Comparison of ENCODE assay signal across 8 mouse cellular contexts in genomic region chr5:53999831-54000230, GRCm38 (mm10). TPM values are rescaled to one million over a fixed set of nuclear protein-coding genes. Genes with fewer than 3 reads are reported as not detected.
A peak's percentile ranks its signal among the peaks of the same experiment; 100 is the strongest.
DNase-seq lines count a peak whose midpoint lies in the region; ATAC-seq lines count a peak whose summit lies in the region.

No protein-coding gene starts in this region.

- H3K36me3 ChIP-seq in neural tube, embryonic 11.5 days (ENCODE audit: control insufficient read depth, insufficient read depth, low read length): no peaks in the 10 kb centered on the region
- H3K36me3 ChIP-seq in limb, embryonic 10.5 days: no peaks in the 10 kb centered on the region

- no peak for ATAC-seq in neural tube, embryonic 11.5 days (ENCODE audit: insufficient read depth, low FRiP score, low TSS enrichment)

- H3K9ac ChIP-seq in neural tube, embryonic 11.5 days (ENCODE audit: low read length): peak overlapping the region; percentile 88

- H3K27me3 ChIP-seq in neural tube, embryonic 11.5 days (ENCODE audit: control insufficient read depth, insufficient read depth, low read length): no peaks in the 10 kb centered on the region
- H3K27me3 ChIP-seq in limb, embryonic 10.5 days (ENCODE audit: low read depth, poor library complexity, severe bottlenecking): peaks cover 4% of the 10 kb centered on the region; the same call in 1 of the 2 replicates

- H3K9me3 ChIP-seq in neural tube, embryonic 11.5 days (ENCODE audit: control insufficient read depth, low read length): no peaks in the 10 kb centered on the region
- no peaks in the 10 kb centered on the region for H3K9me3 ChIP-seq in limb, embryonic 10.5 days (replicated peaks)

- 1% methylated on average over 2 of the region's 2 CpGs for WGBS in neural tube, embryonic 11.5 days
- 3% methylated on average over 2 of the region's 2 CpGs for WGBS in limb, embryonic 10.5 days

- H3K4me3 ChIP-seq in neural tube, embryonic 11.5 days (ENCODE audit: low read depth, low read length): peak overlapping the region; percentile 93
- H3K4me3 ChIP-seq in limb, embryonic 10.5 days: peak overlapping the region; percentile 91

- DNase-seq in neural tube, embryonic 11.5 days (ENCODE audit: low spot score): no peak
- DNase-seq in neural tube, embryonic 10.5 days (ENCODE audit: extremely low spot score, low spot score): no peak
- DNase-seq in fibroblast of lung, adult 2 months (ENCODE audit: low read depth): peak; percentile 10
- DNase-seq in limb, embryonic 10.5 days (ENCODE audit: low spot score): no peak
- DNase-seq in natural killer cell, adult 2 months (ENCODE audit: low spot score in 2 of 2): peak; percentile 13 to 22
- no peak for DNase-seq in urinary bladder, postnatal 36 days (ENCODE audit: low spot score in 2 of 2)
- DNase-seq in urinary bladder, postnatal 10 days (ENCODE audit: low spot score): no peak
- no peak for DNase-seq in left cerebral cortex, adult 8-10 months (ENCODE audit: low spot score in 2 of 2)

- H3K4me1 ChIP-seq in neural tube, embryonic 11.5 days (ENCODE audit: control insufficient read depth, insufficient read depth, low read length): peaks cover 12% of the 10 kb centered on the region
- peaks cover 35% of the 10 kb centered on the region for H3K4me1 ChIP-seq in limb, embryonic 10.5 days

- H3K4me2 ChIP-seq in neural tube, embryonic 11.5 days (ENCODE audit: low read depth): peak overlapping the region; percentile 56

- no peak overlapping the region for H3K27ac ChIP-seq in neural tube, embryonic 11.5 days (ENCODE audit: low read depth, low read length)
- H3K27ac ChIP-seq in limb, embryonic 10.5 days: peak overlapping the region; percentile 95; the same call in 1 of the 2 replicates

RNA-seq across cellular contexts. Expression of gene Stim2, which starts 1.5 kb away (rescaled TPM):
- polyA plus RNA-seq in neural tube, embryonic 11.5 days (2014; fragmentation: Nextera tagmentation; extraction: Ambion mirVana): 22.7 and 25.3 TPM in 2 replicates
- polyA plus RNA-seq in limb, embryonic 10.5 days (2016; fragmentation: Nextera tagmentation; extraction: Ambion mirVana): 11.5 and 14.1 TPM in 2 replicates
- total RNA-seq in left cerebral cortex, adult 8-10 months (2022): 10 to 100 TPM; 73.6 to 84.1 (median 77.8) TPM

Comparison
In these comparisons a context has a peak if more than half of its experiments do, and no peak if none do; other contexts are left out.
1. DNase-seq: peak in fibroblast of lung, adult 2 months (single experiment) and natural killer cell, adult 2 months (2 of 2); none in neural tube, embryonic 11.5 days (single experiment), neural tube, embryonic 10.5 days (single experiment), limb, embryonic 10.5 days (single experiment), urinary bladder, postnatal 36 days (0 of 2), urinary bladder, postnatal 10 days (single experiment) and left cerebral cortex, adult 8-10 months (0 of 2).